Mouse (Mus musculus) neural tube, embryonic 15.5 days (tissue): ENCODE data around the gene Slc5a10. TPM values are rescaled to one million over a fixed set of nuclear protein-coding genes. Genes with fewer than 3 reads are reported as not detected.

Experiments used
- ATAC-seq: fragments of 200-750 bp; cut with Nextera tagmentation; 2 replicates; pipeline ENCODE4 v1.8.0; 2017; ENCODE audit warnings: mild to moderate bottlenecking, moderate TSS enrichment, moderate library complexity; ENCODE audit not compliant: low FRiP score
- H3K27ac ChIP-seq: fragments of 300-500 bp; sonication (generic); replicated peaks from 2 replicates; pipeline ENCODE4 v1.5.1; 2015; ENCODE audit warnings: mild to moderate bottlenecking, inconsistent platforms
- H3K27me3 ChIP-seq: fragments of 300-500 bp; sonication (generic); replicated peaks from 2 replicates; pipeline ENCODE4 v1.6.1; 2015; ENCODE audit warnings: inconsistent platforms
- H3K36me3 ChIP-seq: fragments of 300-500 bp; sonication (generic); 2 replicates; pipeline ENCODE4 v1.6.1; 2015; ENCODE audit warnings: inconsistent platforms
- H3K4me1 ChIP-seq: fragments of 300-500 bp; sonication (generic); 2 replicates; pipeline ENCODE4 v1.6.1; 2015; ENCODE audit warnings: inconsistent platforms
- H3K4me2 ChIP-seq: fragments of 300-500 bp; sonication (generic); 2 replicates; pipeline ENCODE4 v1.6.1; 2015; ENCODE audit warnings: inconsistent platforms, mild to moderate bottlenecking, moderate library complexity
- H3K4me3 ChIP-seq: fragments of 300-500 bp; sonication (generic); replicated peaks from 2 replicates; pipeline ENCODE4 v1.5.1; 2015; ENCODE audit warnings: mild to moderate bottlenecking, inconsistent platforms
- H3K9ac ChIP-seq: fragments of 300-500 bp; sonication (generic); replicated peaks from 2 replicates; pipeline ENCODE4 v1.6.1; 2015; ENCODE audit warnings: mild to moderate bottlenecking, inconsistent platforms
- H3K9me3 ChIP-seq: fragments of 300-500 bp; sonication (generic); replicated peaks from 2 replicates; pipeline ENCODE4 v1.6.1; 2016; ENCODE audit warnings: inconsistent platforms
- WGBS: fragments of 180-500 bp; shearing (Covaris S2); methylation state at CpG from one replicate; pipeline ENCODE4 v1.1.7; 2015; ENCODE audit warnings: mixed read lengths; 5-methylcytosine and 5-hydroxymethylcytosine counted together
- polyA plus RNA-seq: library from polyadenylated mRNA; unstranded; fragments of >200 nt; fragmentation: Nextera tagmentation; extraction: Ambion mirVana; gene quantifications from 2 replicates; pipeline ENCODE4 v1.2.1, GENCODE M21; 2015

Slc5a10 gene
- polyA plus RNA-seq: not detected in 2 replicates

DNA sequence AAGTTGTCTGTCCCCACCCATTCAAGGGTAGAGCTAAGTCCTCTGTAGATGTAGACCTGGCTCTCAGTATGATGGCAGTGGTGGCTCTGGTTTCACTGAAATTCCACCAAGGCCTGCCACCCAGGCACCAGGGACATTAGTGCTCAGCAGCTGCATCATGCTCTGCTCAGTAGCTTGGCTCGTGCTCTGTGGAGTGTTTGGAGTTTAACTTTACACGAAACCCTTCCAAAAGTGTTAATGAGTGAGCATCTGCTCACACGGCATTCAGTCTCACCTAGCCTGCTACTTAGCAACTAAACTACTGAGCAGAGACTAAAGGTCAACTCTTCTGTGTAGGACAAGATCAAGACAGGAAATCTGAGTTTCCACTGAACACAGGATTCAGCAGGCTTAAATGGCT lies at the start of gene Slc5a10:
TSS of gene Slc5a10 (minus strand) at position 191 of the 400 bp plus-strand sequence.
- Histone ChIP-seq H3K4me1 (0 out of 2 replicates have a peak, but pooled peaks cover 5% of the 10 kb centered on the region), H3K9ac (no peak within 1 kb of the TSS), H3K4me3 (no peak within 1 kb of the TSS), H3K27ac (no peak within 1 kb of the TSS), H3K27me3 (no peaks in the 10 kb centered on the region), H3K4me2 (no peak within 1 kb of the TSS), H3K36me3 (no peaks in the 10 kb centered on the region), H3K9me3 (no peaks in the 10 kb centered on the region)
- ATAC-seq: no peak
- 84% methylated on average over 3 of the region's 3 CpGs for WGBS

DNA sequence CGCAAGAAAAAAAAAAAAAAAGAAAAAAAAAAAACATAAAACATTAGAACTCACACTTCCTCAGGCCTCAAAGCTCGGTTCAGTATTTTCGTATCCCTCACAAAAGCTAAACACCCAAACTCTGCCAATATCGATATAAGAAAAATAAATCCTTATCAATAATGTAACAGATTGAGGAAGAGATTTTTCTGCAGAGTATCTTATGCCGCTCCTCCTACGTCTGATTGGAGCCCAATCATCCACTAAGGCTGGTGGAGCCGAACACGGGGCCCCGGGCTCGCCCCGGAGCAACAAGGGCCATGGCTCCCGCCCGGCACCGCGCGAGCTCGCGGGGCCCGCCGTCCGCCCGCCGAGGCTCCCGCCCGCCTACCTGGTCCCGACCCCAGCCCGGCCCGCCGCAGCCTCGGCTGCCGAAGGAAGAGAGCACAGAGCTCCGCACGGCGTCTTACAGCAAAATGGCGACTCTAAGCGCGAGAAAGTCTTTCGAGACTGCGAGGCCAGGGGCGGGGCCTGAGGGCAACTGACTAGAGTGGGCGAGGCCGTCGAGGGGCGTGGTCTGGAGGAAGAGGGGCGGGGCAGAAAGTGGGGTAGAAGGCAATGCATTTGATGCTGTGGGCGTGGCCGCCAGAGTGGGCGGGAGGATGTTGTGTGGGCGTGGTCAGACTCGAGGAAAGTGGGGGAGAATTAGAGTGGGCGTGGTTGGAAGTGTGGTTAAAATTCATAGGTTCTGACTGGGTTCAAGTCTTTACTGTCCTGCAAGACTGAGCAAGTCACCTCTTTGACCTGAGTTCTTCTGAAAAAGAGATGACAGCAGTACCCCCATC lies 41.2 kb upstream of the Slc5a10 start, which contains the start of gene Prpsap2:
TSS of gene Prpsap2 (minus strand) at position 505 of the 824 bp plus-strand sequence.
- H3K9me3 ChIP-seq: no peaks in the 10 kb centered on the region
- no peaks in the 10 kb centered on the region for H3K27me3 ChIP-seq
- H3K36me3 ChIP-seq: 0 out of 2 replicates have a peak, but pooled peaks cover 3% of the 10 kb centered on the region
- ATAC-seq: peak; percentile 96
- H3K9ac ChIP-seq: peak within 1 kb of the TSS; percentile 72
- H3K4me1 ChIP-seq: peaks cover 15% of the 10 kb centered on the region
- H3K4me3 ChIP-seq: peak within 1 kb of the TSS; percentile 67
- under 1% methylated on average over 51 of the region's 51 CpGs for WGBS
- H3K4me2 ChIP-seq: peak within 1 kb of the TSS; percentile 67
- H3K27ac ChIP-seq: peak within 1 kb of the TSS; percentile 92

DNA sequence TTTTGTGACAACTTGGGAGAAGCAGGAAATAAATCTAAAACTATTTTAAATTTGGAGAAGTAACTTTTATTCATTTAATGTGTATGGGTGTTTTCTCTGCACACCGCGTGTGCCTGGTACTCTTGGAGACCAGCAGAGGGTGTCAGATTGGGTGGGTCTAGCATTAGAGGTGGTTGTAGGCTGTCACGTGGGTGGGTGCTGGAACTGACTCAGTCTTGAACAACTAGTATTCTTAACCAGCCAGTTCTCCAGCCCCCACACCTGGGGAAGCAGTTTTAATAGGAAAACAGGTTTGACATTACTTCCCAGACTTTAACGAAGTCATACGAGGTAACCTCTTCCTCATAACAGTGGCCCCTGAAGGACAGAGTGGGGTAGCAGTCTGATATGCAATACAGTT lies 39.9 kb upstream of the Slc5a10 start:
- no peak overlapping the region for H3K27ac ChIP-seq
- H3K4me3 ChIP-seq: peak overlapping the region; percentile 67
- no peak for ATAC-seq
- WGBS: 77% methylated on average over 5 of the region's 5 CpGs
- no peaks in the 10 kb centered on the region for H3K9me3 ChIP-seq
- peak overlapping the region; percentile 67 for H3K4me2 ChIP-seq
- H3K9ac ChIP-seq: no peak overlapping the region
- peaks cover 12% of the 10 kb centered on the region for H3K36me3 ChIP-seq
- peaks cover 15% of the 10 kb centered on the region for H3K4me1 ChIP-seq
- no peaks in the 10 kb centered on the region for H3K27me3 ChIP-seq

DNA sequence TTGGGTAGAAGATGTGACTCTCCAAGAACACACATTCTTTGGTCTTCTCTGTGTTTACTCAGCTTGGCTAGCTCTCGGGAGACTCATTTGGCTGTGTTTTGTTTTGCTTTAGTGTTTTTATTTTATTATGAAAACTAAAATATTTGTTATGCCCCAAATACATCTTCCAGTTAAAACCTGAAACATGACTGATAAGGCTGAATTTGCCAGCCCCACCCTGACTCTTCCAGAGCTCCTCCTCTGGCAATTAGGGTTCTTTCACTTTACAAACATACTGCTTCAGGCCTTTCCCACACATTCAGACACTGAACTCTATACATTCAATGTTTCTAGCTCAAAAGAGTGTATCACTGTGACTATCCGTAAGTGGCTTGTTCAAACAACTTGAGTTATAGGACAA lies 36.5 kb upstream of the Slc5a10 start:
- peaks cover 39% of the 10 kb centered on the region for H3K36me3 ChIP-seq
- ATAC-seq: no peak
- 93% methylated on average over 2 of the region's 2 CpGs for WGBS

GRCm38 (mm10) chr11:61751612-61752011 lies 31.0 kb upstream of the Slc5a10 start:
- ATAC-seq: no peak
- Histone ChIP-seq H3K27me3 (no peaks in the 10 kb centered on the region), H3K36me3 (peaks cover 78% of the 10 kb centered on the region), H3K4me3 (no peak overlapping the region), H3K9ac (no peak overlapping the region), H3K27ac (no peak overlapping the region), H3K9me3 (no peaks in the 10 kb centered on the region), H3K4me2 (no peak overlapping the region), H3K4me1 (no peaks in the 10 kb centered on the region)
- 81% methylated on average over 5 of the region's 5 CpGs for WGBS

More for the DNA sequence above, 36.5 kb upstream of the Slc5a10 start:
- H3K9me3 ChIP-seq: no peaks in the 10 kb centered on the region
- no peak overlapping the region for H3K9ac ChIP-seq
- H3K27me3 ChIP-seq: no peaks in the 10 kb centered on the region
- no peak overlapping the region for H3K4me2 ChIP-seq
- H3K4me1 ChIP-seq: peaks cover 15% of the 10 kb centered on the region
- H3K27ac ChIP-seq: no peak overlapping the region
- no peak overlapping the region for H3K4me3 ChIP-seq

DNA sequence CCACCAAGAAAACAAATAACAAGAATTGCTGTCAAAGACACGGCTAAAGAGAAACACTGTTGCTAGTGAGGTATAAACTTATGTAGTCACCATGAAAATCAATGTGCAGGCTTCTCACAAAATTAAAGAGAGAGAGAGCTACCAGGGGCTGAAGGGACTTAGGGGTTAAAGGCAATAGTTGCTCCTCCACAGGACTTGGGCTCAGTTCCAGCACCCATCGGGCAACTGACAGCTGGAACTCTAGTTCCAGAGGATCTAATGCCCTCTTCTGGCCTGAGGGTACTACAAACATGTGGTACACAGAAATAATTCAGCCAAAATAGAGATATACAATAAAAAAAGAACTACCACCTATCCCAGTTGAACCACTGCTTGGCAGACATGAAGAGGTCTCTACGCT lies 26.5 kb upstream of the Slc5a10 start:
- Histone ChIP-seq H3K4me1 (no peaks in the 10 kb centered on the region), H3K9ac (no peak overlapping the region), H3K27me3 (no peaks in the 10 kb centered on the region), H3K36me3 (peaks cover 64% of the 10 kb centered on the region), H3K27ac (no peak overlapping the region), H3K4me3 (no peak overlapping the region), H3K4me2 (no peak overlapping the region), H3K9me3 (no peaks in the 10 kb centered on the region)
- WGBS: 60% methylated on average over 3 of the region's 3 CpGs
- no peak for ATAC-seq

DNA sequence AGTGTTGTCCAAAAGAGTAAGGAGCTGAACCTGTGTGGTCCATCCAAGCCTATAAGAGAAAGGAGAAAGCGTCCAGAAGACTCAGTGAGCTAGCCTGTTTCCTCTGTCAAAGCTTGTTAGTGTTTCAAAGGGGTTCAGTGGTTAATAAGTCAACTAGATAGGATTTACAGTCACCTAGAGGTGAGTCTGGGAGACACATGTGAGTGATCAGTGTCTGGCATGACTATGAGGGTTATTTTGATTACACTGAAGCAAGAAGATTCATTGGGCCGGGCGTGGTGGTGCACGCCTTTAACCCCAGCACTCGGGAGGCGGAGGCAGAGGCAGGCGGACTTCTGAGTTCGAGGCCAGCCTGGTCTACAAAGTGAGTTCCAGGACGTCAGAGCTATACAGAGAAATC lies 25.2 kb upstream of the Slc5a10 start:
- Histone ChIP-seq H3K9ac (no peak overlapping the region), H3K27ac (no peak overlapping the region), H3K36me3 (peaks cover 59% of the 10 kb centered on the region), H3K9me3 (no peaks in the 10 kb centered on the region), H3K27me3 (no peaks in the 10 kb centered on the region), H3K4me1 (no peaks in the 10 kb centered on the region), H3K4me2 (no peak overlapping the region), H3K4me3 (no peak overlapping the region)
- no peak for ATAC-seq
- 94% methylated on average over 9 of the region's 9 CpGs for WGBS

DNA sequence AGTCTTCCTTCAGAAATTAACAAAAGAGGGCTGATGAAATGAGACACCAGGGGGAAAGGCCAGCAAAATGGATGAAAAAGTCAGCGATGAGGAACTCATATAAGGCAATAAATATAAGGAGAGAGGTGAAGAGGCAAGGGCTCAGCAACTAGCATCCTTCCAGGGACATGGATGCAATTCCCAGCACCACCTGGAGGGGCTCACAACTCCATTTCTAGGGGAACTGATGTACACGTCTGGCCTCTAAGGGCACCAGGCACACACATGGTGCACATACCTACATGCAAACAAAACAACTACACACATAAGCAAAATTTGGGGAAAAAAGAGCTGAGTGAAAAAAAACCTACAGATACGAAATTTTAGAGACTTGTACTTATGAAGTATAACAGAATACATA lies 23.8 kb upstream of the Slc5a10 start:
- Histone ChIP-seq H3K36me3 (peaks cover 58% of the 10 kb centered on the region), H3K27me3 (no peaks in the 10 kb centered on the region), H3K4me1 (no peaks in the 10 kb centered on the region), H3K4me2 (no peak overlapping the region), H3K9ac (no peak overlapping the region), H3K27ac (no peak overlapping the region), H3K9me3 (no peaks in the 10 kb centered on the region), H3K4me3 (no peak overlapping the region)
- ATAC-seq: no peak
- 76% methylated on average over 3 of the region's 3 CpGs for WGBS

GRCm38 (mm10) chr11:61743768-61744167 lies 23.1 kb upstream of the Slc5a10 start:
- 77% methylated on average over 3 of the region's 3 CpGs for WGBS
- no peaks in the 10 kb centered on the region for H3K9me3 ChIP-seq
- no peak overlapping the region for H3K4me3 ChIP-seq
- H3K4me2 ChIP-seq: no peak overlapping the region
- H3K4me1 ChIP-seq: no peaks in the 10 kb centered on the region
- H3K27ac ChIP-seq: no peak overlapping the region
- H3K36me3 ChIP-seq: peaks cover 59% of the 10 kb centered on the region
- no peaks in the 10 kb centered on the region for H3K27me3 ChIP-seq
- no peak for ATAC-seq
- no peak overlapping the region for H3K9ac ChIP-seq

DNA sequence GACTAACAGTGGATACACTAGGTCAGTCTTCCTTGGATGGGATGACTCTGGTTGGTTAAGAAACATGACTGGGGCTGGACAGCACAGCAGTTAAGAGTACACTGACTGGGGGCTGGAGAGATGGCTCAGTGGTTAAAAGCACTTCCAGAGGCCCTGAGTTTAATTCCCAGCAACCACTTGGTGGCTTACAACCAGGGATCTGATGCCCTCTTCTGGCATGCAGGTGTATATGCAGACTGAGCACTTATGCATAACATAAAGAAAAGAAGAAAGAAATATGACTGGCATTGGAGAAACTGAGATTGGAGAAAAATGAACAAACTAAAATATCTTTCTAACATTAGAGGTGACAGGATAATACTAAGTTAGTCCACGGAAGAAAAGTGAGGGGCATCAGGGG lies 19.9 kb upstream of the Slc5a10 start:
- no peak overlapping the region for H3K9ac ChIP-seq
- H3K27ac ChIP-seq: no peak overlapping the region
- 96% methylated on average over 1 of the region's 1 CpGs for WGBS
- H3K9me3 ChIP-seq: no peaks in the 10 kb centered on the region
- no peak overlapping the region for H3K4me3 ChIP-seq
- no peaks in the 10 kb centered on the region for H3K27me3 ChIP-seq
- no peak for ATAC-seq
- no peak overlapping the region for H3K4me2 ChIP-seq
- H3K4me1 ChIP-seq: no peaks in the 10 kb centered on the region
- peaks cover 73% of the 10 kb centered on the region for H3K36me3 ChIP-seq

- Histone ChIP-seq H3K4me1 (no peaks in the 10 kb centered on the region), H3K9ac (no peak overlapping the region), H3K36me3 (peaks cover 85% of the 10 kb centered on the region), H3K9me3 (no peaks in the 10 kb centered on the region), H3K27me3 (no peaks in the 10 kb centered on the region), H3K4me2 (no peak overlapping the region), H3K27ac (no peak overlapping the region), H3K4me3 (no peak overlapping the region)
- no peak for ATAC-seq
- WGBS: 96% methylated on average over 1 of the region's 1 CpGs
These were observed 16.7 kb upstream of the Slc5a10 start for GRCm38 (mm10) chr11:61737290-61737689.

DNA sequence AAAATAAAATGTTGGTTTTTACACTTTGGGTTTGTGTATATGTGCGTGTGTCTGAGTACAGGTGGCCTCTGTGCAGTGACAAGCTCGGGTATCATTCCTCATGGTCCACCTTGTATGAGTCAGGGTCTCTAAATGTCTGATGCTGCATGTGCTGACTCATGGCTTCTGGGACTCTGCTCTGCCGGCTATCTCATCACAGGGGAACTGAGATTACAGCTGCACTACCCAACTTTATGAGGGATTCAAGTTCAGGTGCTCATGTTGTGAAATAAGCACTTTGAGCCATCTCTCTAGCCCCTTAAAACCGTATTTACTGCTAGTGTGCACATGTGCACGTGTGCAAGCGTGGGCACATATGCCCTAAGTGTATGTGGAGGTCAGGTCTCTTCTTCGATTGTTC lies 12.0 kb upstream of the Slc5a10 start:
- WGBS: 91% methylated on average over 7 of the region's 7 CpGs
- Histone ChIP-seq H3K9me3 (no peaks in the 10 kb centered on the region), H3K9ac (no peak overlapping the region), H3K4me1 (no peaks in the 10 kb centered on the region), H3K36me3 (peaks cover 75% of the 10 kb centered on the region), H3K27ac (no peak overlapping the region), H3K4me3 (no peak overlapping the region), H3K27me3 (no peaks in the 10 kb centered on the region), H3K4me2 (no peak overlapping the region)
- ATAC-seq: no peak
